ENCODE assay signal across 17 mouse cellular contexts in genomic region chr11:22856371-22856965, GRCm38 (mm10). TPM values are rescaled to one million over a fixed set of nuclear protein-coding genes. Genes with fewer than 3 reads are reported as not detected.
DNase-seq lines count a peak whose midpoint lies in the region; ATAC-seq and TF ChIP-seq lines count a peak whose summit lies in the region.
"Had no signal": no experiment of that assay in that cellular context is flagged by ENCODE, and none has a peak within 500 bp of the region (broad histone marks: within the 10 kb centered on the region; RNA-seq: fewer than 3 reads in every experiment).

No protein-coding gene starts in this region.

- H3K27ac ChIP-seq in kidney, adult 2 months (ENCODE audit: insufficient read depth, low read depth, low read length) = peak overlapping the region; percentile 41; the same call in 1 of the 2 replicates
- peak overlapping the region; percentile 15; the same call in 1 of the 2 replicates for H3K27ac ChIP-seq in spleen, adult 2 months (ENCODE audit: insufficient read depth, low read length)
- no peak overlapping the region for H3K27ac ChIP-seq in liver, postnatal 0 days (ENCODE audit: low read depth)
- H3K27ac ChIP-seq in midbrain, embryonic 15.5 days = no peak overlapping the region
- H3K27ac ChIP-seq: forebrain, embryonic 15.5 days; hindbrain, embryonic 13.5 days; limb, embryonic 10.5 days; midbrain, embryonic 13.5 days had no signal

- TF ChIP-seq CTCF in kidney, adult 2 months (conservative IDR thresholded peaks at IDR 0.05; ENCODE audit: insufficient read depth, insufficient read length, low read depth, low read length) = no peak
- no peak for TF ChIP-seq CTCF in spleen, adult 2 months (IDR thresholded peaks at IDR 0.05; ENCODE audit: extremely low read depth, insufficient read depth, insufficient read length, insufficient replicate concordance)
- no peak for TF ChIP-seq CTCF in liver, postnatal 0 days (IDR thresholded peaks at IDR 0.05; ENCODE audit: low read depth)

- H3K4me1 ChIP-seq in kidney, adult 2 months (ENCODE audit: control insufficient read depth, insufficient read depth, low read length) = peaks cover 38% of the 10 kb centered on the region
- peaks cover 35% of the 10 kb centered on the region; the same call in 1 of the 2 replicates for H3K4me1 ChIP-seq in spleen, adult 2 months (ENCODE audit: control insufficient read depth, insufficient read depth, insufficient read length)
- peaks cover 47% of the 10 kb centered on the region for H3K4me1 ChIP-seq in liver, postnatal 0 days (ENCODE audit: insufficient read depth)
- peaks cover 24% of the 10 kb centered on the region for H3K4me1 ChIP-seq in midbrain, embryonic 15.5 days

- no peak for DNase-seq in kidney, adult 2 months
- no peak for DNase-seq in kidney, postnatal 10 days
- DNase-seq in spleen, adult 2 months (ENCODE audit: low read depth in 1 of 2, low spot score in 2 of 2) = no peak
- no peak for DNase-seq in spleen, postnatal 14 days (ENCODE audit: low spot score in 2 of 2)
- peak; percentile 53 for DNase-seq in brain, adult 2 months (ENCODE audit: low read depth, low spot score)
- DNase-seq in liver, postnatal 0 days = no peak
- DNase-seq: cerebellum, adult 8-10 months; kidney, adult 11 months; retina, postnatal 1 day had no signal

- H3K9ac ChIP-seq in liver, postnatal 0 days (replicated peaks) = 0 out of 2 replicates have a peak overlapping the region, but pooled peaks have one; percentile 5
- no peak overlapping the region for H3K9ac ChIP-seq in midbrain, embryonic 15.5 days
- H3K9ac ChIP-seq: forebrain, embryonic 15.5 days; heart, embryonic 12.5 days; hindbrain, embryonic 13.5 days; midbrain, embryonic 13.5 days had no signal

- ATAC-seq in liver, postnatal 0 days = no peak
- no peak for ATAC-seq in midbrain, embryonic 15.5 days (replicated peaks)
- no peak for ATAC-seq in granulocyte monocyte progenitor cell, adult 5-6 weeks (replicated peaks; ENCODE audit: poor library complexity, severe bottlenecking)
- ATAC-seq: forebrain, embryonic 15.5 days; midbrain, embryonic 13.5 days; Patski had no signal

- no peak for TF ChIP-seq POLR2A in kidney, adult 2 months (IDR thresholded peaks at IDR 0.05; ENCODE audit: low read depth, low read length)
- no peak for TF ChIP-seq POLR2A in spleen, adult 2 months (IDR thresholded peaks at IDR 0.05; ENCODE audit: low read depth, low read length)

- TF ChIP-seq EP300 in liver, postnatal 0 days (IDR thresholded peaks at IDR 0.05; ENCODE audit: low read depth) = no peak

- no peaks in the 10 kb centered on the region for H3K27me3 ChIP-seq in kidney, adult 2 months (replicated peaks; ENCODE audit: control insufficient read depth, insufficient read depth, low read length)
- H3K27me3 ChIP-seq in spleen, adult 2 months (ENCODE audit: control insufficient read depth, insufficient read depth, low read length) = no peaks in the 10 kb centered on the region
- H3K27me3 ChIP-seq in liver, postnatal 0 days (ENCODE audit: insufficient read depth, low read length) = no peaks in the 10 kb centered on the region
- H3K27me3 ChIP-seq in midbrain, embryonic 15.5 days (replicated peaks) = peaks cover 46% of the 10 kb centered on the region
- H3K27me3 ChIP-seq: heart, embryonic 12.5 days; Patski had no signal

- no peak overlapping the region for H3K4me3 ChIP-seq in kidney, adult 2 months (ENCODE audit: insufficient read depth, low read depth, low read length)
- H3K4me3 ChIP-seq in spleen, adult 2 months (ENCODE audit: extremely low read depth, insufficient read depth, insufficient read length) = no peak overlapping the region
- peak overlapping the region; percentile 94; the same call in 1 of the 2 replicates for H3K4me3 ChIP-seq in liver, postnatal 0 days (ENCODE audit: low read depth, low read length)
- no peak overlapping the region for H3K4me3 ChIP-seq in midbrain, embryonic 15.5 days
- H3K4me3 ChIP-seq: forebrain, embryonic 15.5 days; heart, embryonic 12.5 days; hindbrain, embryonic 13.5 days; limb, embryonic 10.5 days; midbrain, embryonic 13.5 days had no signal

- H3K36me3 ChIP-seq in kidney, adult 2 months (ENCODE audit: control insufficient read depth, insufficient read depth, low read length) = no peaks in the 10 kb centered on the region
- H3K36me3 ChIP-seq in spleen, adult 2 months (ENCODE audit: control insufficient read depth, insufficient read depth, low read length) = no peaks in the 10 kb centered on the region
- no peaks in the 10 kb centered on the region; the same call in 1 of the 2 replicates for H3K36me3 ChIP-seq in liver, postnatal 0 days (replicated peaks; ENCODE audit: insufficient read depth, low read length)
- no peaks in the 10 kb centered on the region for H3K36me3 ChIP-seq in midbrain, embryonic 15.5 days (replicated peaks)
- H3K36me3 ChIP-seq: forebrain, embryonic 15.5 days; heart, embryonic 12.5 days; hindbrain, embryonic 13.5 days; limb, embryonic 10.5 days; midbrain, embryonic 13.5 days had no signal

- H3K4me2 ChIP-seq in liver, postnatal 0 days (ENCODE audit: low read depth, low read length) = peak overlapping the region; percentile 91
- no peak overlapping the region for H3K4me2 ChIP-seq in midbrain, embryonic 15.5 days
- H3K4me2 ChIP-seq: forebrain, embryonic 15.5 days; heart, embryonic 12.5 days; hindbrain, embryonic 13.5 days; midbrain, embryonic 13.5 days had no signal

- WGBS in kidney, adult 2 months = 57% methylated on average over 3 of the region's 3 CpGs
- WGBS in spleen, adult 2 months = 23% methylated on average over 3 of the region's 3 CpGs
- WGBS in liver, postnatal 0 days (ENCODE audit: insufficient replicate concordance) = 48% methylated on average over 3 of the region's 3 CpGs
- 83% methylated on average over 3 of the region's 3 CpGs for WGBS in midbrain, embryonic 15.5 days

- no peaks in the 10 kb centered on the region for H3K9me3 ChIP-seq in liver, postnatal 0 days (ENCODE audit: low read length)
- no peaks in the 10 kb centered on the region for H3K9me3 ChIP-seq in midbrain, embryonic 15.5 days
- H3K9me3 ChIP-seq: forebrain, embryonic 15.5 days; heart, embryonic 12.5 days; hindbrain, embryonic 13.5 days; limb, embryonic 10.5 days; midbrain, embryonic 13.5 days had no signal

RNA-seq across cellular contexts. Expression of gene B3gnt2, which starts 4.3 kb away (rescaled TPM):
- polyA plus RNA-seq in kidney, adult 2 months (2012; rRNA removed) = 19.5 and 21.0 TPM in 2 replicates
- 18.9 and 23.4 TPM in 2 replicates for polyA plus RNA-seq in spleen, adult 2 months (2012; rRNA removed)
- polyA plus RNA-seq in liver, postnatal 0 days (2015; fragmentation: Nextera tagmentation; extraction: Ambion mirVana) = 10.0 and 10.8 TPM in 2 replicates
- 2.0 and 3.6 TPM in 2 replicates for polyA plus RNA-seq in midbrain, embryonic 15.5 days (2015; fragmentation: Nextera tagmentation; extraction: Ambion mirVana)
- 8.6 and 12.3 TPM in 2 replicates for total RNA-seq in granulocyte monocyte progenitor cell, adult 5-6 weeks (2014; fragmentation: Nextera tagmentation)
- 10.6 and 41.3 TPM in 2 replicates for total RNA-seq in granulocyte monocyte progenitor cell, adult 5-6 weeks (2017)

Comparison
In these comparisons a context has a peak if more than half of its experiments do, and no peak if none do; other contexts are left out.
1. H3K27ac ChIP-seq: peak in kidney, adult 2 months (single experiment) and spleen, adult 2 months (single experiment); none in liver, postnatal 0 days (single experiment) and midbrain, embryonic 15.5 days (single experiment).